Comparison of ENCODE assay signal across 23 mouse cellular contexts in the genomic region with DNA sequence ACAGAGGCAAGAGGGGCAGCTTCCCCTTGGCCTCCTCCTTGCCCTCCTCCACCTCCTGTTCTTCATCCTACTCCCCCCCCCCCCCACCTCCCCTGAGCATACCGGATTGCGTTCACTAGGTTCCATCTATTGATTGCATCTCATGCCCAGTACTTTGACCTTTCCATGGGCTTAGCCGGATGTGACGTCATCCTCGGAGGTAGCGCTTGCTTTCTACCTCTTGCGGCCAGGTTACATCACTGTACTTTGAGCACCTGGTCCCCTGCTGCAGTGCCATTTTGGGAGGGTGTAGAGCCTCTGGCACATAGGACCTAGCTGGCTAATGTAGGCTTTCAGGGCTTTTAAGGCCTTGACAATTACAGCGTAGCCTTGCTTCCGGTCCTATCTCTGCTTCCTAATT. TPM values are rescaled to one million over a fixed set of nuclear protein-coding genes. Genes with fewer than 3 reads are reported as not detected.
DNase-seq lines count a peak whose midpoint lies in the region; ATAC-seq and TF ChIP-seq lines count a peak whose summit lies in the region.
"Had no signal": no experiment of that assay in that cellular context is flagged by ENCODE, and none has a peak within 500 bp of the region (broad histone marks: within the 10 kb centered on the region; RNA-seq: fewer than 3 reads in every experiment).

No protein-coding gene starts in this region.

- TF ChIP-seq CTCF in liver, adult 2 months (IDR thresholded peaks at IDR 0.05; ENCODE audit: low read depth, low read length), result no peak
- no peak for TF ChIP-seq CTCF in liver, postnatal 0 days (IDR thresholded peaks at IDR 0.05; ENCODE audit: low read depth)

- H3K9me3 ChIP-seq in liver, embryonic 11.5 days (ENCODE audit: control insufficient read depth, low read length), result no peaks in the 10 kb centered on the region
- no peaks in the 10 kb centered on the region for H3K9me3 ChIP-seq in liver, postnatal 0 days (ENCODE audit: low read length)
- H3K9me3 ChIP-seq: embryonic facial prominence, embryonic 12.5 days; embryonic facial prominence, embryonic 15.5 days; heart, embryonic 10.5 days; hindbrain, embryonic 12.5 days; hindbrain, embryonic 15.5 days had no signal

- H3K4me2 ChIP-seq in liver, embryonic 11.5 days, result no peak overlapping the region
- no peak overlapping the region for H3K4me2 ChIP-seq in liver, postnatal 0 days (ENCODE audit: low read depth, low read length)
- H3K4me2 ChIP-seq: embryonic facial prominence, embryonic 12.5 days; embryonic facial prominence, embryonic 15.5 days; hindbrain, embryonic 12.5 days; hindbrain, embryonic 15.5 days had no signal

- no peak overlapping the region for H3K4me3 ChIP-seq in liver, adult 2 months (ENCODE audit: insufficient read depth, low read depth, low read length)
- no peak overlapping the region for H3K4me3 ChIP-seq in liver, embryonic 11.5 days (ENCODE audit: low read depth, low read length)
- H3K4me3 ChIP-seq in liver, postnatal 0 days (ENCODE audit: low read depth, low read length), result no peak overlapping the region
- H3K4me3 ChIP-seq: embryonic facial prominence, embryonic 12.5 days; embryonic facial prominence, embryonic 15.5 days; gastrocnemius, adult 2 months; heart, adult 2 months; heart, embryonic 10.5 days; hindbrain, embryonic 12.5 days; hindbrain, embryonic 15.5 days had no signal

- TF ChIP-seq POLR2A in liver, adult 2 months (IDR thresholded peaks at IDR 0.05; ENCODE audit: extremely low read depth, insufficient read depth, low read length), result no peak

- no peak for TF ChIP-seq EP300 in liver, postnatal 0 days (IDR thresholded peaks at IDR 0.05; ENCODE audit: low read depth)

- DNase-seq in liver, adult 2 months (ENCODE audit: extremely low read depth, low read depth, low spot score), result peak; percentile 87
- DNase-seq in liver, embryonic 11.5 days (ENCODE audit: low spot score), result no peak
- peak; percentile 27 for DNase-seq in R1 (ENCODE audit: low read depth, low spot score)
- DNase-seq in liver, postnatal 0 days, result peak; percentile 68
- no peak for DNase-seq in adrenal gland, postnatal 4 days (ENCODE audit: low spot score in 2 of 2)
- no peak for DNase-seq in layer of hippocampus, adult 11-12 months (ENCODE audit: low spot score)
- DNase-seq: adrenal gland, adult 8-10 months; adrenal gland, postnatal 25 days; cerebellum, adult 18-20 months; cerebellum, adult 9-10 months; cerebellum, postnatal 25 days; forebrain, postnatal 0 days; gastrocnemius, adult 2 months; gastrocnemius, postnatal 25 days; heart, adult 2 months had no signal

- peak overlapping the region; percentile 59 for H3K27ac ChIP-seq in liver, adult 2 months (replicated peaks; ENCODE audit: insufficient read depth, low read depth, low read length)
- no peak overlapping the region for H3K27ac ChIP-seq in liver, embryonic 11.5 days (ENCODE audit: low read depth, low read length)
- H3K27ac ChIP-seq in liver, postnatal 0 days (ENCODE audit: low read depth), result peak overlapping the region; percentile 92
- H3K27ac ChIP-seq: embryonic facial prominence, embryonic 12.5 days; embryonic facial prominence, embryonic 15.5 days; gastrocnemius, adult 2 months; heart, adult 2 months; heart, embryonic 10.5 days; hindbrain, embryonic 12.5 days; hindbrain, embryonic 15.5 days had no signal

- H3K4me1 ChIP-seq in liver, adult 2 months (ENCODE audit: control insufficient read depth, insufficient read depth, low read length), result peaks cover 12% of the 10 kb centered on the region
- peaks cover 21% of the 10 kb centered on the region for H3K4me1 ChIP-seq in liver, embryonic 11.5 days (replicated peaks; ENCODE audit: control insufficient read depth, insufficient read depth, low read length)
- peaks cover 20% of the 10 kb centered on the region for H3K4me1 ChIP-seq in liver, postnatal 0 days (ENCODE audit: insufficient read depth)

- ATAC-seq in liver, embryonic 11.5 days (replicated peaks; ENCODE audit: low FRiP score), result no peak
- ATAC-seq in liver, postnatal 0 days, result peak; percentile 26
- ATAC-seq: activated CD4-positive, CD25-positive, alpha-beta regulatory T cell, adult 4 months; CD4-positive, CD25-positive, alpha-beta regulatory T cell, adult 4 months; forebrain, embryonic 14.5 days; forebrain, postnatal 0 days had no signal

- H3K9ac ChIP-seq in liver, adult 2 months (ENCODE audit: low read depth, low read length), result no peak overlapping the region
- no peak overlapping the region for H3K9ac ChIP-seq in liver, embryonic 11.5 days (ENCODE audit: low read depth, low read length)
- H3K9ac ChIP-seq in liver, postnatal 0 days (replicated peaks), result no peak overlapping the region
- H3K9ac ChIP-seq: embryonic facial prominence, embryonic 12.5 days; embryonic facial prominence, embryonic 15.5 days; forebrain, postnatal 0 days; hindbrain, embryonic 12.5 days; hindbrain, embryonic 15.5 days had no signal

- 23% methylated on average over 9 of the region's 9 CpGs for WGBS in liver, adult 2 months
- 80% methylated on average over 9 of the region's 9 CpGs for WGBS in liver, embryonic 11.5 days
- 61% methylated on average over 9 of the region's 9 CpGs for WGBS in liver, postnatal 0 days (ENCODE audit: insufficient replicate concordance)

- H3K27me3 ChIP-seq in liver, adult 2 months (ENCODE audit: control insufficient read depth, insufficient read depth, low read length), result no peaks in the 10 kb centered on the region
- no peaks in the 10 kb centered on the region for H3K27me3 ChIP-seq in liver, embryonic 11.5 days (replicated peaks; ENCODE audit: control insufficient read depth, insufficient read depth, low read length)
- H3K27me3 ChIP-seq in liver, postnatal 0 days (ENCODE audit: insufficient read depth, low read length), result no peaks in the 10 kb centered on the region
- H3K27me3 ChIP-seq: embryonic facial prominence, embryonic 15.5 days; hindbrain, embryonic 15.5 days had no signal

- peaks cover 9% of the 10 kb centered on the region; the same call in 1 of the 2 replicates for H3K79me2 ChIP-seq in liver, adult 2 months (ENCODE audit: control insufficient read depth, insufficient read depth, low read length)

- H3K36me3 ChIP-seq in liver, adult 2 months (ENCODE audit: control insufficient read depth, insufficient read depth, low read length), result no peaks in the 10 kb centered on the region
- H3K36me3 ChIP-seq in liver, embryonic 11.5 days (ENCODE audit: control insufficient read depth, insufficient read depth, low read length), result no peaks in the 10 kb centered on the region
- no peaks in the 10 kb centered on the region for H3K36me3 ChIP-seq in liver, postnatal 0 days (replicated peaks; ENCODE audit: insufficient read depth, low read length)
- H3K36me3 ChIP-seq: embryonic facial prominence, embryonic 12.5 days; embryonic facial prominence, embryonic 15.5 days; heart, embryonic 10.5 days; hindbrain, embryonic 12.5 days; hindbrain, embryonic 15.5 days had no signal

RNA-seq across cellular contexts. Expression of gene Dnajc3, which starts 3.1 kb away (rescaled TPM):
- total RNA-seq in liver, adult 2 months (2014; rRNA removed), result 155 and 159 TPM in 2 replicates
- 32.4 and 40.2 TPM in 2 replicates for polyA plus RNA-seq in liver, adult 2 months (2012; rRNA removed)
- polyA plus RNA-seq in liver, embryonic 11.5 days (2014; fragmentation: Nextera tagmentation; extraction: Ambion mirVana), result 53.7 and 54.7 TPM in 2 replicates
- polyA plus RNA-seq in liver, postnatal 0 days (2015; fragmentation: Nextera tagmentation; extraction: Ambion mirVana), result 53.6 and 55.3 TPM in 2 replicates
- 10 to 100 TPM; 49.6 to 52.1 TPM for total RNA-seq in adrenal gland, postnatal 4 days (2021)

RNA-seq across cellular contexts. Expression of gene Dzip1, which starts 9.4 kb away (rescaled TPM):
- 0.55 and 0.74 TPM in 2 replicates for total RNA-seq in liver, adult 2 months (2014; rRNA removed)
- 0.23 and 0.44 TPM in 2 replicates for polyA plus RNA-seq in liver, adult 2 months (2012; rRNA removed)
- 7.2 and 7.8 TPM in 2 replicates for polyA plus RNA-seq in liver, embryonic 11.5 days (2014; fragmentation: Nextera tagmentation; extraction: Ambion mirVana)
- 0.42 and 0.75 TPM in 2 replicates for polyA plus RNA-seq in liver, postnatal 0 days (2015; fragmentation: Nextera tagmentation; extraction: Ambion mirVana)
- total RNA-seq in adrenal gland, postnatal 4 days (2021), result 10 to 100 TPM; 31.1 to 32.0 TPM

Comparison
In these comparisons a context has a peak if more than half of its experiments do, and no peak if none do; other contexts are left out.
1. DNase-seq: peak in liver, adult 2 months (single experiment), R1 (single experiment) and liver, postnatal 0 days (single experiment); none in liver, embryonic 11.5 days (single experiment), adrenal gland, postnatal 4 days (0 of 2) and layer of hippocampus, adult 11-12 months (single experiment).